15 mouse cellular contexts compared by ENCODE assay signal in the genomic region with DNA sequence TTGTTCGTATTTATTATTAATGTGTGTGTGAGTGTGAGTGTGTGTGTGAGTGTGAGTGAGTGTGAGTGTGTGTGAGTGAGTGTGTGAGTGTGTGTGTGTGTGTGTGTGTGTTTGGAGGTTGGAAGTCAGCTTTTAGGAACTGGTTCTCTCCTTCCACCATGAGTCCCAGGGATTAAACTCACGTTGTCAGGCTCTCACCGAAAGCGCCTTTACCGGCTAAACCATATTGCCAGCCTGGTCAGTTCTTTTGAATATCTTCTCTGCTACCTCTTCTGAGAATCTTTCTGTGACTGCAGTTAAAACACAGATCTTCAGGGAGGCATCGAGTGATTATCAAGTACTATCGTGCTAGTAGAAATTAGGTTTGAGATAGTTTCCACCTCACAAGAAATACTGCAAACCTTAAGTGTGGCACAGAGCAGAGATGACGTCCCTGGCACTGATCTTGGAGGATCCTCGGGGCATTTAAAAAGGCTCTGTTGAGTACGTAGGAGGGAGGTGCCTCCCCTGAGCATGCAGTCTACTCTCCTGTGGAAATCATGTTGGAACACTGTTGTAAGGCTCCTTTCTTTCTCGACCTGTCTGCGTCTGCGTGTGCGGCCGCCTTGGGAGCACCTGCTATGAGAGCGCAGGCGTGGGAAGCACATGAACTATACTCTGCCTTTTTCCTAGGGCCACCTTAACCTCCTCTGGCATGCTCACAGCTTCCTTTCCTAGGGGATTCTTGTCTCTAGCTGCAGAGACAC. TPM values are rescaled to one million over a fixed set of nuclear protein-coding genes. Genes with fewer than 3 reads are reported as not detected.
A peak's percentile ranks its signal among the peaks of the same experiment; 100 is the strongest.
DNase-seq lines count a peak whose midpoint lies in the region; ATAC-seq and TF ChIP-seq lines count a peak whose summit lies in the region.
"Had no signal": no experiment of that assay in that cellular context is flagged by ENCODE, and none has a peak within 500 bp of the region (broad histone marks: within the 10 kb centered on the region; RNA-seq: fewer than 3 reads in every experiment).

No protein-coding gene starts in this region.

- ATAC-seq in forebrain, embryonic 15.5 days (replicated peaks), result peak; percentile 64
- no peak for ATAC-seq in forebrain, embryonic 13.5 days
- ATAC-seq in hindbrain, embryonic 16.5 days, result peak; percentile 64
- no peak for ATAC-seq in hindbrain, embryonic 12.5 days (ENCODE audit: low FRiP score)
- ATAC-seq in midbrain, embryonic 13.5 days, result peak; percentile 66
- ATAC-seq in midbrain, postnatal 0 days (ENCODE audit: low FRiP score), result no peak; the same call in 1 of the 2 replicates
- peak; percentile 41; the same call in 1 of the 2 replicates for ATAC-seq in neural tube, embryonic 15.5 days (ENCODE audit: low FRiP score)

- no peak overlapping the region for H3K4me2 ChIP-seq in forebrain, embryonic 15.5 days (replicated peaks)
- H3K4me2 ChIP-seq in forebrain, embryonic 13.5 days, result no peak overlapping the region
- H3K4me2 ChIP-seq in hindbrain, embryonic 16.5 days (ENCODE audit: low read length), result no peak overlapping the region
- H3K4me2 ChIP-seq in hindbrain, embryonic 12.5 days (replicated peaks), result no peak overlapping the region
- no peak overlapping the region for H3K4me2 ChIP-seq in midbrain, embryonic 13.5 days (replicated peaks)
- H3K4me2 ChIP-seq in midbrain, postnatal 0 days (ENCODE audit: low read depth, low read length, poor library complexity, severe bottlenecking), result no peak overlapping the region
- no peak overlapping the region for H3K4me2 ChIP-seq in neural tube, embryonic 15.5 days

- H3K27ac ChIP-seq in forebrain, embryonic 15.5 days (replicated peaks), result no peak overlapping the region
- H3K27ac ChIP-seq in forebrain, embryonic 13.5 days, result no peak overlapping the region
- H3K27ac ChIP-seq in hindbrain, embryonic 16.5 days (ENCODE audit: low read depth, low read length), result no peak overlapping the region
- no peak overlapping the region for H3K27ac ChIP-seq in hindbrain, embryonic 12.5 days
- H3K27ac ChIP-seq in midbrain, embryonic 13.5 days, result no peak overlapping the region
- no peak overlapping the region for H3K27ac ChIP-seq in midbrain, postnatal 0 days (ENCODE audit: low read depth, low read length)
- H3K27ac ChIP-seq in neural tube, embryonic 15.5 days (replicated peaks), result no peak overlapping the region
- H3K27ac ChIP-seq: macrophage had no signal

- no peaks in the 10 kb centered on the region for H3K4me1 ChIP-seq in forebrain, embryonic 15.5 days
- H3K4me1 ChIP-seq in forebrain, embryonic 13.5 days, result no peaks in the 10 kb centered on the region
- H3K4me1 ChIP-seq in hindbrain, embryonic 16.5 days (ENCODE audit: control insufficient read depth, insufficient read depth, low read depth, low read length), result no peaks in the 10 kb centered on the region
- no peaks in the 10 kb centered on the region for H3K4me1 ChIP-seq in hindbrain, embryonic 12.5 days
- H3K4me1 ChIP-seq in midbrain, embryonic 13.5 days (replicated peaks), result no peaks in the 10 kb centered on the region
- H3K4me1 ChIP-seq in midbrain, postnatal 0 days (ENCODE audit: insufficient read depth, low read length), result no peaks in the 10 kb centered on the region
- H3K4me1 ChIP-seq in neural tube, embryonic 15.5 days, result no peaks in the 10 kb centered on the region

- H3K36me3 ChIP-seq in forebrain, embryonic 15.5 days, result no peaks in the 10 kb centered on the region
- H3K36me3 ChIP-seq in forebrain, embryonic 13.5 days (ENCODE audit: poor library complexity, severe bottlenecking), result no peaks in the 10 kb centered on the region
- no peaks in the 10 kb centered on the region for H3K36me3 ChIP-seq in hindbrain, embryonic 16.5 days (ENCODE audit: control insufficient read depth, insufficient read depth, low read length)
- no peaks in the 10 kb centered on the region for H3K36me3 ChIP-seq in hindbrain, embryonic 12.5 days
- H3K36me3 ChIP-seq in midbrain, embryonic 13.5 days, result no peaks in the 10 kb centered on the region
- no peaks in the 10 kb centered on the region for H3K36me3 ChIP-seq in midbrain, postnatal 0 days (ENCODE audit: insufficient read depth, low read length)
- H3K36me3 ChIP-seq in neural tube, embryonic 15.5 days, result no peaks in the 10 kb centered on the region

- peaks cover 4% of the 10 kb centered on the region; the same call in 1 of the 2 replicates for H3K27me3 ChIP-seq in forebrain, embryonic 15.5 days
- no peaks in the 10 kb centered on the region; the same call in 1 of the 2 replicates for H3K27me3 ChIP-seq in forebrain, embryonic 13.5 days
- no peaks in the 10 kb centered on the region for H3K27me3 ChIP-seq in hindbrain, embryonic 16.5 days (replicated peaks; ENCODE audit: control insufficient read depth, insufficient read depth, low read length)
- no peaks in the 10 kb centered on the region for H3K27me3 ChIP-seq in hindbrain, embryonic 12.5 days
- no peaks in the 10 kb centered on the region for H3K27me3 ChIP-seq in midbrain, embryonic 13.5 days
- no peaks in the 10 kb centered on the region for H3K27me3 ChIP-seq in midbrain, postnatal 0 days (ENCODE audit: insufficient read depth, low read length)
- H3K27me3 ChIP-seq in neural tube, embryonic 15.5 days (replicated peaks), result no peaks in the 10 kb centered on the region

- H3K4me3 ChIP-seq in forebrain, embryonic 15.5 days, result no peak overlapping the region
- no peak overlapping the region for H3K4me3 ChIP-seq in forebrain, embryonic 13.5 days
- no peak overlapping the region for H3K4me3 ChIP-seq in hindbrain, embryonic 16.5 days (ENCODE audit: low read length)
- H3K4me3 ChIP-seq in hindbrain, embryonic 12.5 days, result no peak overlapping the region
- no peak overlapping the region for H3K4me3 ChIP-seq in midbrain, embryonic 13.5 days (replicated peaks)
- H3K4me3 ChIP-seq in midbrain, postnatal 0 days (ENCODE audit: low read depth, low read length), result no peak overlapping the region
- H3K4me3 ChIP-seq in neural tube, embryonic 15.5 days (replicated peaks), result no peak overlapping the region

- no peak for TF ChIP-seq CTCF in midbrain, postnatal 0 days (IDR thresholded peaks at IDR 0.05)

- DNase-seq in midbrain, postnatal 0 days (ENCODE audit: low spot score), result no peak
- no peak for DNase-seq in cerebellum, adult 11 months

- H3K9ac ChIP-seq in forebrain, embryonic 15.5 days (replicated peaks), result no peak overlapping the region
- no peak overlapping the region for H3K9ac ChIP-seq in forebrain, embryonic 13.5 days
- H3K9ac ChIP-seq in hindbrain, embryonic 16.5 days (ENCODE audit: low read depth, low read length), result no peak overlapping the region
- no peak overlapping the region for H3K9ac ChIP-seq in hindbrain, embryonic 12.5 days
- no peak overlapping the region for H3K9ac ChIP-seq in midbrain, embryonic 13.5 days (replicated peaks)
- no peak overlapping the region for H3K9ac ChIP-seq in midbrain, postnatal 0 days (replicated peaks; ENCODE audit: low read length, poor library complexity, severe bottlenecking)
- H3K9ac ChIP-seq in neural tube, embryonic 15.5 days (replicated peaks), result no peak overlapping the region

- H3K9me3 ChIP-seq in forebrain, embryonic 15.5 days, result no peaks in the 10 kb centered on the region
- H3K9me3 ChIP-seq in forebrain, embryonic 13.5 days (replicated peaks), result no peaks in the 10 kb centered on the region
- no peaks in the 10 kb centered on the region for H3K9me3 ChIP-seq in hindbrain, embryonic 16.5 days (ENCODE audit: control insufficient read depth, low read length)
- H3K9me3 ChIP-seq in hindbrain, embryonic 12.5 days (replicated peaks), result no peaks in the 10 kb centered on the region
- H3K9me3 ChIP-seq in midbrain, embryonic 13.5 days, result no peaks in the 10 kb centered on the region
- H3K9me3 ChIP-seq in midbrain, postnatal 0 days (ENCODE audit: low read length), result no peaks in the 10 kb centered on the region
- no peaks in the 10 kb centered on the region for H3K9me3 ChIP-seq in neural tube, embryonic 15.5 days (replicated peaks)

- 62% methylated on average over 17 of the region's 17 CpGs for WGBS in forebrain, embryonic 15.5 days
- WGBS in forebrain, embryonic 13.5 days, result 63% methylated on average over 17 of the region's 17 CpGs
- 65% methylated on average over 17 of the region's 17 CpGs for WGBS in hindbrain, embryonic 16.5 days
- 66% methylated on average over 17 of the region's 17 CpGs for WGBS in hindbrain, embryonic 12.5 days
- WGBS in midbrain, embryonic 13.5 days, result 67% methylated on average over 17 of the region's 17 CpGs
- 66% methylated on average over 17 of the region's 17 CpGs for WGBS in midbrain, postnatal 0 days
- WGBS in neural tube, embryonic 15.5 days, result 65% methylated on average over 17 of the region's 17 CpGs

RNA-seq across cellular contexts. Expression of a gene that starts 10.0 kb away (rescaled TPM):
- 191 and 196 TPM in 2 replicates for polyA plus RNA-seq in forebrain, embryonic 15.5 days (2015; fragmentation: Nextera tagmentation; extraction: Ambion mirVana)
- 185 and 201 TPM in 2 replicates for polyA plus RNA-seq in forebrain, embryonic 13.5 days (2015; fragmentation: Nextera tagmentation; extraction: Ambion mirVana)
- polyA plus RNA-seq in hindbrain, embryonic 16.5 days (2015; fragmentation: Nextera tagmentation; extraction: Ambion mirVana), result 171 and 176 TPM in 2 replicates
- 186 and 192 TPM in 2 replicates for polyA plus RNA-seq in hindbrain, embryonic 12.5 days (2016; fragmentation: Nextera tagmentation; extraction: Ambion mirVana)
- 191 and 196 TPM in 2 replicates for polyA plus RNA-seq in midbrain, embryonic 13.5 days (2015; fragmentation: Nextera tagmentation; extraction: Ambion mirVana)
- total RNA-seq in midbrain, postnatal 0 days (2014; rRNA removed), result 103 and 110 TPM in 2 replicates
- 163 and 164 TPM in 2 replicates for polyA plus RNA-seq in midbrain, postnatal 0 days (2015; fragmentation: Nextera tagmentation; extraction: Ambion mirVana)
- polyA plus RNA-seq in neural tube, embryonic 15.5 days (2015; fragmentation: Nextera tagmentation; extraction: Ambion mirVana), result 164 and 170 TPM in 2 replicates

RNA-seq across cellular contexts. Expression of a gene that starts 40.1 kb away (rescaled TPM):
- polyA plus RNA-seq in forebrain, embryonic 15.5 days (2015; fragmentation: Nextera tagmentation; extraction: Ambion mirVana), result 0.38 and 0.41 TPM in 2 replicates
- 0.41 and 0.48 TPM in 2 replicates for polyA plus RNA-seq in forebrain, embryonic 13.5 days (2015; fragmentation: Nextera tagmentation; extraction: Ambion mirVana)
- polyA plus RNA-seq in hindbrain, embryonic 16.5 days (2015; fragmentation: Nextera tagmentation; extraction: Ambion mirVana), result 0.21 and 0.42 TPM in 2 replicates
- 0.53 and 0.59 TPM in 2 replicates for polyA plus RNA-seq in hindbrain, embryonic 12.5 days (2016; fragmentation: Nextera tagmentation; extraction: Ambion mirVana)
- 0.95 and 1.0 TPM in 2 replicates for polyA plus RNA-seq in midbrain, embryonic 13.5 days (2015; fragmentation: Nextera tagmentation; extraction: Ambion mirVana)
- total RNA-seq in midbrain, postnatal 0 days (2014; rRNA removed), result 0.44 and 0.85 TPM in 2 replicates
- polyA plus RNA-seq in midbrain, postnatal 0 days (2015; fragmentation: Nextera tagmentation; extraction: Ambion mirVana), result 0.50 and 0.70 TPM in 2 replicates
- 0.12 and 0.37 TPM in 2 replicates for polyA plus RNA-seq in neural tube, embryonic 15.5 days (2015; fragmentation: Nextera tagmentation; extraction: Ambion mirVana)
- total RNA-seq: adrenal gland, adult 2 months; gastrocnemius, postnatal 4 days; heart, postnatal 10 days; left cerebral cortex, postnatal 25 days had no signal
- polyA plus RNA-seq: adrenal gland, adult 2 months; liver, embryonic 16.5 days; macrophage had no signal

RNA-seq across cellular contexts. Expression of a gene that starts 44.1 kb away (rescaled TPM):
- not detected in 2 replicates for polyA plus RNA-seq in forebrain, embryonic 15.5 days (2015; fragmentation: Nextera tagmentation; extraction: Ambion mirVana)
- not detected in 2 replicates for polyA plus RNA-seq in forebrain, embryonic 13.5 days (2015; fragmentation: Nextera tagmentation; extraction: Ambion mirVana)
- polyA plus RNA-seq in hindbrain, embryonic 16.5 days (2015; fragmentation: Nextera tagmentation; extraction: Ambion mirVana), result 0.05 TPM in 1 of 2 replicates, not detected in the other
- not detected in 2 replicates for polyA plus RNA-seq in hindbrain, embryonic 12.5 days (2016; fragmentation: Nextera tagmentation; extraction: Ambion mirVana)
- polyA plus RNA-seq in midbrain, embryonic 13.5 days (2015; fragmentation: Nextera tagmentation; extraction: Ambion mirVana), result not detected in 2 replicates
- total RNA-seq in midbrain, postnatal 0 days (2014; rRNA removed), result 0.33 TPM in 2 replicates
- 0.11 and 0.15 TPM in 2 replicates for polyA plus RNA-seq in midbrain, postnatal 0 days (2015; fragmentation: Nextera tagmentation; extraction: Ambion mirVana)
- 0.14 and 0.15 TPM in 2 replicates for polyA plus RNA-seq in neural tube, embryonic 15.5 days (2015; fragmentation: Nextera tagmentation; extraction: Ambion mirVana)
- total RNA-seq: ES-E14; gastrocnemius, postnatal 4 days; heart, postnatal 10 days; left cerebral cortex, postnatal 25 days had no signal
- polyA plus RNA-seq: macrophage had no signal

RNA-seq across cellular contexts. Expression of a gene that starts 50.6 kb away (rescaled TPM):
- 20.5 and 21.8 TPM in 2 replicates for polyA plus RNA-seq in forebrain, embryonic 15.5 days (2015; fragmentation: Nextera tagmentation; extraction: Ambion mirVana)
- 18.5 and 20.1 TPM in 2 replicates for polyA plus RNA-seq in forebrain, embryonic 13.5 days (2015; fragmentation: Nextera tagmentation; extraction: Ambion mirVana)
- polyA plus RNA-seq in hindbrain, embryonic 16.5 days (2015; fragmentation: Nextera tagmentation; extraction: Ambion mirVana), result 18.4 and 21.6 TPM in 2 replicates
- polyA plus RNA-seq in hindbrain, embryonic 12.5 days (2016; fragmentation: Nextera tagmentation; extraction: Ambion mirVana), result 35.3 and 39.0 TPM in 2 replicates
- polyA plus RNA-seq in midbrain, embryonic 13.5 days (2015; fragmentation: Nextera tagmentation; extraction: Ambion mirVana), result 22.3 and 26.0 TPM in 2 replicates
- total RNA-seq in midbrain, postnatal 0 days (2014; rRNA removed), result 65.8 and 71.4 TPM in 2 replicates
- polyA plus RNA-seq in midbrain, postnatal 0 days (2015; fragmentation: Nextera tagmentation; extraction: Ambion mirVana), result 13.0 and 14.9 TPM in 2 replicates
- 18.8 and 19.4 TPM in 2 replicates for polyA plus RNA-seq in neural tube, embryonic 15.5 days (2015; fragmentation: Nextera tagmentation; extraction: Ambion mirVana)

RNA-seq across cellular contexts. Expression of a gene that starts 54.2 kb away (rescaled TPM):
- 15.0 and 15.4 TPM in 2 replicates for polyA plus RNA-seq in forebrain, embryonic 15.5 days (2015; fragmentation: Nextera tagmentation; extraction: Ambion mirVana)
- polyA plus RNA-seq in forebrain, embryonic 13.5 days (2015; fragmentation: Nextera tagmentation; extraction: Ambion mirVana), result 13.3 and 14.8 TPM in 2 replicates
- 21.8 and 24.9 TPM in 2 replicates for polyA plus RNA-seq in hindbrain, embryonic 16.5 days (2015; fragmentation: Nextera tagmentation; extraction: Ambion mirVana)
- 17.2 and 19.0 TPM in 2 replicates for polyA plus RNA-seq in hindbrain, embryonic 12.5 days (2016; fragmentation: Nextera tagmentation; extraction: Ambion mirVana)
- polyA plus RNA-seq in midbrain, embryonic 13.5 days (2015; fragmentation: Nextera tagmentation; extraction: Ambion mirVana), result 14.0 and 15.0 TPM in 2 replicates
- 16.6 and 19.6 TPM in 2 replicates for total RNA-seq in midbrain, postnatal 0 days (2014; rRNA removed)
- 26.1 and 29.6 TPM in 2 replicates for polyA plus RNA-seq in midbrain, postnatal 0 days (2015; fragmentation: Nextera tagmentation; extraction: Ambion mirVana)
- 24.0 and 31.9 TPM in 2 replicates for polyA plus RNA-seq in neural tube, embryonic 15.5 days (2015; fragmentation: Nextera tagmentation; extraction: Ambion mirVana)

Comparison
In these comparisons a context has a peak if more than half of its experiments do, and no peak if none do; other contexts are left out.
1. ATAC-seq: peak in forebrain, embryonic 15.5 days (single experiment), hindbrain, embryonic 16.5 days (single experiment), midbrain, embryonic 13.5 days (single experiment) and neural tube, embryonic 15.5 days (single experiment); none in forebrain, embryonic 13.5 days (single experiment), hindbrain, embryonic 12.5 days (single experiment) and midbrain, postnatal 0 days (single experiment).